Mouse (Mus musculus): Measurements from ENCODE around the gene Tbx21. TPM values are rescaled to one million over a fixed set of nuclear protein-coding genes. Genes with fewer than 3 reads are reported as not detected.

Gene Tbx21
- polyA plus RNA-seq, 2 experiments: 0.02 TPM; not detected in 1

- DNase-seq (ENCODE audit: low read depth in 3 of 3, low spot score in 3 of 3): no peak
- Histone ChIP-seq H3K4me2 (ENCODE audit: low read depth) (no peak overlapping the region), H3K9me3 (ENCODE audit: control insufficient read depth, low read length) (no peaks in the 10 kb centered on the region), H3K27me3 (ENCODE audit: control insufficient read depth, insufficient read depth, low read length) (peaks cover 15% of the 10 kb centered on the region), H3K4me1 (replicated peaks; ENCODE audit: control insufficient read depth in 2 of 2, insufficient read depth in 2 of 2, low read length in 1 of 2) (no peaks in the 10 kb centered on the region), H3K36me3 (replicated peaks; ENCODE audit: control insufficient read depth, insufficient read depth, low read depth) (no peaks in the 10 kb centered on the region), H3K9ac (replicated peaks) (no peak overlapping the region), H3K4me3 (ENCODE audit: insufficient read depth in 1 of 2, low read depth in 2 of 2, low read length in 2 of 2) (no peak overlapping the region), H3K27ac (no peak overlapping the region)
- ATAC-seq (ENCODE audit: insufficient read depth): no peak
- 36% methylated on average over 10 of the region's 10 CpGs for WGBS (ENCODE audit: insufficient replicate concordance)
- no peak for TF ChIP-seq CTCF (IDR thresholded peaks at IDR 0.05; ENCODE audit: low read depth)
- no peak for TF ChIP-seq EP300 (IDR thresholded peaks at IDR 0.05; ENCODE audit: low read depth)
Observed at GRCm38 (mm10) chr11:97103163-97104090, 11.7 kb downstream of the Tbx21 start.

GRCm38 (mm10) chr11:97101722-97102121 lies 13.4 kb downstream of the Tbx21 start:
- no peak for ATAC-seq (ENCODE audit: insufficient read depth)
- WGBS (ENCODE audit: insufficient replicate concordance): 18% methylated on average over 9 of the region's 9 CpGs

GRCm38 (mm10) chr11:97098791-97099190 lies 16.3 kb downstream of the Tbx21 start:
- Histone ChIP-seq H3K9ac (replicated peaks) (no peak overlapping the region), H3K4me2 (ENCODE audit: low read depth) (no peak overlapping the region), H3K9me3 (ENCODE audit: control insufficient read depth, low read length) (no peaks in the 10 kb centered on the region), H3K27ac (no peak overlapping the region), H3K4me1 (replicated peaks; ENCODE audit: control insufficient read depth in 2 of 2, insufficient read depth in 2 of 2, low read length in 1 of 2) (no peaks in the 10 kb centered on the region), H3K27me3 (ENCODE audit: control insufficient read depth, insufficient read depth, low read length) (peaks cover 19% of the 10 kb centered on the region), H3K36me3 (replicated peaks; ENCODE audit: control insufficient read depth, insufficient read depth, low read depth) (no peaks in the 10 kb centered on the region), H3K4me3 (ENCODE audit: insufficient read depth in 1 of 2, low read depth in 2 of 2, low read length in 2 of 2) (no peak overlapping the region)
- no peak for DNase-seq (ENCODE audit: low read depth in 3 of 3, low spot score in 3 of 3)
- no peak for ATAC-seq (ENCODE audit: insufficient read depth)
- 16% methylated on average over 18 of the region's 18 CpGs for WGBS (ENCODE audit: insufficient replicate concordance)
- no peak for TF ChIP-seq EP300 (IDR thresholded peaks at IDR 0.05; ENCODE audit: low read depth)
- TF ChIP-seq CTCF (IDR thresholded peaks at IDR 0.05; ENCODE audit: low read depth): no peak

More at GRCm38 (mm10) chr11:97101722-97102121, 13.4 kb downstream of the Tbx21 start:
- Histone ChIP-seq H3K4me2 (ENCODE audit: low read depth) (no peak overlapping the region), H3K27ac (no peak overlapping the region), H3K9me3 (ENCODE audit: control insufficient read depth, low read length) (no peaks in the 10 kb centered on the region), H3K4me3 (ENCODE audit: insufficient read depth in 1 of 2, low read depth in 2 of 2, low read length in 2 of 2) (no peak overlapping the region), H3K9ac (replicated peaks) (no peak overlapping the region), H3K4me1 (replicated peaks; ENCODE audit: control insufficient read depth in 2 of 2, insufficient read depth in 2 of 2, low read length in 1 of 2) (no peaks in the 10 kb centered on the region), H3K36me3 (replicated peaks; ENCODE audit: control insufficient read depth, insufficient read depth, low read depth) (no peaks in the 10 kb centered on the region), H3K27me3 (ENCODE audit: control insufficient read depth, insufficient read depth, low read length) (peaks cover 19% of the 10 kb centered on the region)
- peak in 2 of 3 experiments; percentile 14 to 18 for DNase-seq (ENCODE audit: low read depth in 3 of 3, low spot score in 3 of 3)
- TF ChIP-seq CTCF (IDR thresholded peaks at IDR 0.05; ENCODE audit: low read depth) (peak; percentile 91), EP300 (IDR thresholded peaks at IDR 0.05; ENCODE audit: low read depth) (no peak)

GRCm38 (mm10) chr11:97094600-97094999 lies 20.5 kb downstream of the Tbx21 start:
- no peaks in the 10 kb centered on the region for H3K9me3 ChIP-seq (ENCODE audit: control insufficient read depth, low read length)
- TF ChIP-seq CTCF (IDR thresholded peaks at IDR 0.05; ENCODE audit: low read depth): no peak
- TF ChIP-seq EP300 (IDR thresholded peaks at IDR 0.05; ENCODE audit: low read depth): no peak
- H3K4me3 ChIP-seq (ENCODE audit: insufficient read depth in 1 of 2, low read depth in 2 of 2, low read length in 2 of 2): no peak overlapping the region
- no peak overlapping the region for H3K27ac ChIP-seq
- DNase-seq (ENCODE audit: low read depth in 3 of 3, low spot score in 3 of 3) (no peak), ATAC-seq (ENCODE audit: insufficient read depth) (no peak)
- no peak overlapping the region for H3K9ac ChIP-seq (replicated peaks)
- WGBS (ENCODE audit: insufficient replicate concordance): 42% methylated on average over 2 of the region's 2 CpGs
- H3K4me1 ChIP-seq (replicated peaks; ENCODE audit: control insufficient read depth in 2 of 2, insufficient read depth in 2 of 2, low read length in 1 of 2): no peaks in the 10 kb centered on the region
- no peak overlapping the region for H3K4me2 ChIP-seq (ENCODE audit: low read depth)
- peaks cover 13% of the 10 kb centered on the region for H3K27me3 ChIP-seq (ENCODE audit: control insufficient read depth, insufficient read depth, low read length)
- H3K36me3 ChIP-seq (replicated peaks; ENCODE audit: control insufficient read depth, insufficient read depth, low read depth): no peaks in the 10 kb centered on the region

GRCm38 (mm10) chr11:97086365-97086764 lies 28.8 kb downstream of the Tbx21 start:
- ATAC-seq (ENCODE audit: insufficient read depth) (no peak), DNase-seq (ENCODE audit: low read depth in 3 of 3, low spot score in 3 of 3) (no peak)
- Histone ChIP-seq H3K9me3 (ENCODE audit: control insufficient read depth, low read length) (no peaks in the 10 kb centered on the region), H3K4me3 (ENCODE audit: insufficient read depth in 1 of 2, low read depth in 2 of 2, low read length in 2 of 2) (no peak overlapping the region), H3K27ac (no peak overlapping the region), H3K4me2 (ENCODE audit: low read depth) (no peak overlapping the region), H3K4me1 (replicated peaks; ENCODE audit: control insufficient read depth in 2 of 2, insufficient read depth in 2 of 2, low read length in 1 of 2) (no peaks in the 10 kb centered on the region), H3K9ac (replicated peaks) (no peak overlapping the region), H3K36me3 (replicated peaks; ENCODE audit: control insufficient read depth, insufficient read depth, low read depth) (no peaks in the 10 kb centered on the region), H3K27me3 (ENCODE audit: control insufficient read depth, insufficient read depth, low read length) (peaks cover 4% of the 10 kb centered on the region; the same call in 1 of the 2 replicates)
- TF ChIP-seq EP300 (IDR thresholded peaks at IDR 0.05; ENCODE audit: low read depth): no peak
- no peak for TF ChIP-seq CTCF (IDR thresholded peaks at IDR 0.05; ENCODE audit: low read depth)
- WGBS (ENCODE audit: insufficient replicate concordance): 51% methylated on average over 6 of the region's 6 CpGs

Measured in liver, embryonic 14.5 days (tissue).